Mouse (Mus musculus) spleen, postnatal 10 days (tissue): ENCODE measurements around the gene Ccdc78.
"Not testable (repeated sequence)": the region's sequence is repeated elsewhere in the genome, so short reads cannot be mapped to it uniquely, and the experiment has no call there.

Experiments used
- DNase-seq, 2 experiments: peaks; one replicate each; pipeline ENCODE4 v3.0.0; 2021 to 2022; ENCODE audit warnings: low spot score in 2 of 2

Ccdc78 gene

DNA sequence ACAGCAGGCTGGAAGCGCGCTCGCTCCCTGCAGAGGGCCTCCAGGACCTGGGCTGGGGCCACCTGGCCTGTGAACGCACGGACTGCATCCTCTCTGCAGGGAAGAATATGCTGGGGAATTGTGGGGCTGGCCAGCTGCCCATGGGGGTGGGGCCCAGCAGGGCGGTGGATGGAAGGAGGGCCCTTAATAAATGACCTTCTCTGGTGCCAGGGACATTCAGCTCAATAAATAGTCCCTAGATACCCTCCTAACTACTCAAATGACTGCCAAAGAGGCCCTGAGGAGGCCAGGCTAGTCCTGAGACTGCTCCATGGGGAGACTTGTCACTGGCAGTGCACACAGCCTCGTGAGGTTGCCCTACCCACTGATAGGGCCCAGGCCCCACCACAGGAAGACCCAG lies 3.3 kb upstream of the Ccdc78 start:
- no peak for DNase-seq

DNA sequence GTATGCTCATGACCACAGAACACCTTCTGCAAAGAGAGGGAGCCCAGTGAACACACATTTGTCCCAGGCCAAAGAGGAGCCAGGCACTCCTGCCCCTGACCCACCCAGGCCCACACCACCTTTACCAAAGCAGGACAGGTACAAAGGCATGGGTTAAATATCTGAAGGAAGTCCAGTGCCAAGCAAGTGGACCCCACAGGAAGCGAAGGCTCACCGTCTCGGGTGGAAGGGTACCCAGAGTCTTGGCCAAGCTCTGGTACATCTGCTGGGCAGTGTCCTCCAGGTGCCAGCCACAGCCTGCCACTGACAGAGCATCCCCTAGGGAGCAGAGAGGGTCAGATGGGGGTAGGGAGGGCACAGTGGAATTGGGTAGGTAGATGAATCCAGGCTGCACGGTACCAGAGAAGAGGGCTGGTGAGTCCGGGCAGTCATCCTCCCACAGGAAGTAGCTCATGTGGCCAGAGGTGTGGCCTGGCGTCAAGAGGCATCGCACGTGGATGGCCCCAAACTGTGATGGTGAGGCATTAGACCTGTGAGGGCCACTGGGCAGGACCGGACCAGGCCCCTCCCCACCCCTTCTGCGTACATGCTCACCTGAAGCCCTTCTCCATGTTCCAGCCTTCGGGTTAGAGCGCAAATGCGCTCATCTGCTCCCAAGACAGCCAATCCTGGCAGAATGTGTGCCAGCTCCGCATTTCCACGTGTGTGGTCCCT lies 2.4 kb upstream of the Ccdc78 start:
- peak in 1 of 2 experiments; percentile 13 for DNase-seq

GRCm38 (mm10) chr17:25785281-25785745 lies 1.1 kb upstream of the Ccdc78 start, which contains the start of gene Haghl:
TSS of gene Haghl (minus strand) at chr17:25785673.
- peak; percentile 92 to 97 for DNase-seq

GRCm38 (mm10) chr17:25786781-25787504 lies 563 bp downstream of the Ccdc78 start:
- no peak for DNase-seq

- DNase-seq: no peak
Measured at GRCm38 (mm10) chr17:25791320-25791842, 5.0 kb downstream of the Ccdc78 start.

- DNase-seq: peak; percentile 89 to 90
Measured at GRCm38 (mm10) chr17:25791843-25792527, 5.6 kb downstream of the Ccdc78 start.

DNA sequence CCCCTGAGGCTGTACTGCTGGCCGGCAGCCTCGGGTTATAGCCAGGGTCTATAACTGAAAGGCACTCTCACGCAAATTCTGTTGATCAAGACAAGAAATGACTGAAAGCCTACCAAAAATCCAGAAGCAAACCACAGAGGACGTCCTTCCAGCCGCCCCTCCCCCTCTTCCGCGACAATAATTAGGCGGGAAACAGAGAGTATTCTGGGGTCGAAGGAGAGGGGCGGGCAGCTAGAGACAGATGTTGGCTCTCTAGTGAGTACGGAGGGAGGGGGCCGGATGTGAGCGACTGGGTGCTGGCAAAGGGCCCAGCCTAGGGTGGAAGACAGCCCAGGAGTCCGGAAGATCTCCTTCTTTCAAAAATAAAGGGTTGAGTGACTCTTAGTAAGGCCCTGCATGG lies 6.2 kb downstream of the Ccdc78 start, which contains the start of gene Fam173a:
Gene Fam173a, minus strand, starts transcription at position 287 of the 400 bp plus-strand sequence.
- peak in 1 of 2 experiments; percentile 83 for DNase-seq

DNA sequence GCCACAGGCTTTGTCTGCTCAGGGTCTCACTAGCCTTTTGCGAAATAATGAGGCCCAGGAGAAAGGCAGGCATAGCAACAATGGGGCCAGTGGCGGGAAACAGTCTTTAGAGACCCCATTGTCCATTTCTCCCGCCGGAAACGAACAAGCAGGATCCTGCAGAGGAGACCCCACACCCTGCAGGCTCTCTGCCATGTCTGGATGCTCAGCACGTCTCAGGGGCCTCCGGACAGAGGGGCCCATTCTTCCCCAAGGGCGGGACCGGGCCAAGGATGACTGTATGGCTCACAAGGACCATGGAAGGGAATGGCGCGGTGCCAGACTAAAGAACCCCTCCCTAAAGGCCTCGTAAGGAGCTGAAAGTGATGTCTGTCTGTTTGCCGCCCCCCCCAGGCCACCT lies 7.8 kb downstream of the Ccdc78 start:
- no peak for DNase-seq

DNA sequence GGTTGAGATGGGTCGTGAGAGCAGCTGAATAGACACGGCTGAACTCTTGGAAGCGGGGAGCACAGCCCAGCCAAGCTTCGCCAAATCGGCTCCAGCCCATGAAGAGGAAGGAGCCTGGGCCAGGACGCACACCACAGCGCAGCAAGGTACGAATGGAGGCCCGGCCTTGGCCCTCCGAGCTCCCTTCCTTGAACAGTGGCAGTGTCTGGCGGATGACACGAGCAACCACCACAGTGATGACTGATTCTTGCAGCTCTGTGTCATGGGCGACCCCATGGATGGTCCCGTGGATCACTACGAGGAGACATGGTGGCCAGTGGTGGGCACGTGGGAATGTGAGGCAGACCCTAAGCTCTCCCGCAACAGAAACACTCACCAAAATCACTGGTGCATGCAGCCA lies 8.6 kb downstream of the Ccdc78 start:
- no peak for DNase-seq

DNA sequence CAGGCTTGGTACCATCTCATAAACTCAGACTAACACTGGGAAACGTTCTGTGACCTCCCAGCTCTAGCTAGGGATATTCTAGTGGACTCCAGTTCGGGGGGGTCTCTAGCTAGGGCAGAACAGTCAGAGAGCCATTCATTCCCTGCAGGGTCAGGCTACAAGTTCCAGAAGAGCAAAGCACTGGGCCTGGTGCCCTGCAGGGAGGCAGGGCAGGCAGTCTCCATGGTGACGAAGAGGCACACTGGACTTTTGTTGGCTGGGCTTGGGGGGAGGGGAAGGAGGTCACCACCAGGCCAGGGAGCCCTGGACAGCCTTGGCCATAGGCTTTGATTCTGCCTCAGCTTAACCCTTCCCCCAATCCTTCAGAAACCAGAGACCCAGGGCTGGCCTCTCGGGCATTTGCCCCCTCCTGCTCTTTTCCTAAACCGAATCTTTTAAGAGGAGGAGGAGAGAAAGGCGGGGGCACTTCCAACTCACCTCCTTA lies 9.3 kb downstream of the Ccdc78 start, which contains the start of gene AC134908.4:
Gene AC134908.4, minus strand, starts transcription at position 51 of the 484 bp plus-strand sequence.
- no peak for DNase-seq

GRCm38 (mm10) chr17:25796211-25796771 lies 9.9 kb downstream of the Ccdc78 start:
- DNase-seq: peak; percentile 46

DNA sequence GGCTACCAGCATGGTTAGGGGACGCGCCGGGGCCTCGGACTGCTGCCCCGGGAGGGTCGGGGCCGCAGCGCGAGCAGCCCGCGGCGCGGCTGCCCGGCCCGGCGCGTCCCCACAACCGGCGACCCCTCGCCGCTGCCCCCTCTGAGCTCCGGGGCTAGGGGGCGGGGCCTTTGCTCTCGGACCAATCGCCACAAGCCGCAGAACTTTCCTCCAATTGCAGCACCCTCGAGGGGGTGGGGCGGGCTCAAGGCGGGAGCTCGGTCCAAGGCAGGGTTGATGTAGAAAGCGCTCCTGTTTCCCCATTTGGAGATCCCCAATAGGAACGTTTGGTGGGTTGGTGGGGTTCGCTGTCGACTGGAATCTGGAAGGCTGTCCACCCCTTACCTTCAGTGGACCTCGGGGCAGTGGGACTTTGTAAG lies 10.6 kb downstream of the Ccdc78 start, which contains the start of gene Metrn:
Gene Metrn, minus strand, starts transcription at position 186 of the 419 bp plus-strand sequence.
- peak; percentile 78 to 93 for DNase-seq

DNA sequence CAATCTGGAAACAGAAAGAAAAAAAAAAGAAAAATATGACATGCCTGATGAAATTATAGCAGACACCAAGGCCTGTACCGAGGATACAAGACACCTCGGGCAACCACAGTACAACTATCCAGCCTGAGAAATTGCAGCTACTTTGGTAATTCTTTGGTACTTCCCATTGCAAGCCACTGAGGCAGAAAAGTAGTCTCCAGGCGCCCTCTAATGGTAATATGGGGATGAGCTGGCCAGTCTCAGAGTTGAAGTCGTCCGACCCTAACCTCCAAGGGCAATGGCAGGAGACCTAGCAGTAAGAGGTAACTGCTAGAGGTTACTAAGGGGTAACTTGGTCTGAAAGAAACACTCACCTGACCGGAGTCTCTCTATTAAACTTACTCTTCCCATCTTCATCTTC lies 14.6 kb downstream of the Ccdc78 start:
- peak; percentile 47 to 69 for DNase-seq

DNA sequence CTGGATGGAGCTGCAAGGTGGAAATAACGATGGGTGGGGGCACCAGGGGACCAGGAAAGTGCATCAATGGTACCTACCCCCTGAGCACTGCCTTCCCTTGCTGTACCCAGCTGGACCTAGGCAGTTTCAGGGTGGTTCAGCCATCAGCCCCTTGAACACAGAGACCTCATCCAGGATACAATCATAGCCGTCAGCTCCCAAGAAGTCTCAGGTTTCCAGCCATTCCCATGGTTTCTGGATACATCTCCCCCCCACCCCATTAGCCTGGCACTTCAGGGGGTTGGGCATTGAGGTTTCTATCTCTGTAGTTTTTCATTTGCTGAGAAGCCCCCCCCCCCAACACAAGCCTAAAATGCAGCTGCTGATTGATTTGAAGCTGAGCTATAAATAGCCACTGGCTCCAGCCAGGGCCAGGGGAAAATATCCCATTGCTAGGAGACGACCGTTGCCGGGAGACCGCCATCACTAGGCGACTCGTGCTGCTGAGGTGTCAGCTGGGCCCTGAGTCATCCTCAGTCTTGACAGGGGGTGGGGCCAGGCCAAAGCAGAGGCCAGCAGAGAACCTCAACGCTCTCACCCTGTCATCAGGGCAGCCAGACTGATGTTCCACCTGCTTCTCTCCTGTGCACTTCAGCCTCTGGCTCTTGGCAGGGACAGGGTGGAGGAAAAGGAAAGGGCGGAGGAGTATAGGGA lies 16.6 kb downstream of the Ccdc78 start:
- no peak for DNase-seq

DNA sequence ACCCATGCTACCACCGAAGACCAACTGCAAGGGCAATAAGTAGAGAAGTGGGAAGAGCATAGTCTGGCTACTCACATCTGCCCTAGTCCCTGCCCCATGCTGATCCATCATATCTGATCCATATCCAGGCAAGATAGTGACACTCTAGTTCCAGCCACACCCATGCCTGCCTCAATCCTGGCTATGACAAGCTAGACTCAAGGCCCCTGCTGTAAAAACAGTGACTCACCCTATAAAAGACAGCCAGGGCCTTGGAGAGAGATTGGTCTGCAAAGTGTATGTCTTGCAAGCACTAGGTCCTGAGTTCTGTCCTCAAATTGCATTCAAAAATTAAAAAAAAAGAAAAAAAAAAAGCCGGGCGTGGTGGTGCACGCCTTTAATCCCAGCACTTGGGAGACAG lies 20.1 kb downstream of the Ccdc78 start:
- no peak for DNase-seq

GRCm38 (mm10) chr17:25807452-25807851 lies 21.1 kb downstream of the Ccdc78 start:
- DNase-seq: not testable (repeated sequence)

- DNase-seq: no peak
Measured at GRCm38 (mm10) chr17:25808028-25808427, 21.6 kb downstream of the Ccdc78 start.

DNA sequence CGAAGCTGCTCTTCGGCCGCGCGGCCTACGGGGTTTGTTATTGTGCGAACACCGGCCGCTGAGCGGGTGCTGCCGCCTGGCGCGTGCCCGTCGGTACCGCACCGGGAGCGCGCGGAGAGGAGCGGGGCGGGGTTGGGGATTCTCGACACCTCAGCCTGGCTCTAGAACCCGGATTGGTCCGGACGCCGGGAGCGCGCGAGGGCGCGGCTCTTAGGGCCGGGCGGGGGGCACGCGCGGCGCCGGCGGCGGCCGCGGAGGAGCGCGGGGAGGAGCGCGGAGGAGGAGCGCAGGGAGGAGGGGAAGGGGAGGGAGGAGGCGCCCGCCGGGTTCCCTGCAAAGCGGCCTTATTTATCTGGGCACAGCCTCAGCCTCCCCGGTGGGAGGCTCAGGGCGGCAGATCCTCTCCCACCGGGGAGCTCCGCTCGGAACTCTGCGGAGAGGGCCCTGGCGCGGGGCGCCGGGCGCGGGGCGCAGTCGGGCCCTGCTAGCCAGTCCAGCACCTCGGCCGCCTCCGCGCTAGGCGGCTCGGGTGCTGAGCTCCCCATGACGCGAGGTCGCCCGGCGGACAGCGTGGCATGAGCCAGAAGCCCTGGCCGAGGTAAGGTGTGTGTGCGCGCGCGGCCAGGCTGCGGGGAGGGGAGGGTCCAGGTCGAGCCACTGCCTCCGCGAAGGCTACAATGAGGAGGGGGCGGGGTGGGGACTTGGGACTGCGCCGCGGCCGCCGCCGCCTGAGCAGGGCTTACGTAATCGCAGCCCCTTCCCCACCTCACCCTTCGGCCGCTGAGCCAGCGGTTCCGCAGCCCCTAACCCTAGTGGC lies 22.6 kb downstream of the Ccdc78 start, which contains the start of gene Fbxl16:
Gene Fbxl16, plus strand, starts transcription at position 297 of the 817 bp plus-strand sequence.
- DNase-seq: no peak

DNA sequence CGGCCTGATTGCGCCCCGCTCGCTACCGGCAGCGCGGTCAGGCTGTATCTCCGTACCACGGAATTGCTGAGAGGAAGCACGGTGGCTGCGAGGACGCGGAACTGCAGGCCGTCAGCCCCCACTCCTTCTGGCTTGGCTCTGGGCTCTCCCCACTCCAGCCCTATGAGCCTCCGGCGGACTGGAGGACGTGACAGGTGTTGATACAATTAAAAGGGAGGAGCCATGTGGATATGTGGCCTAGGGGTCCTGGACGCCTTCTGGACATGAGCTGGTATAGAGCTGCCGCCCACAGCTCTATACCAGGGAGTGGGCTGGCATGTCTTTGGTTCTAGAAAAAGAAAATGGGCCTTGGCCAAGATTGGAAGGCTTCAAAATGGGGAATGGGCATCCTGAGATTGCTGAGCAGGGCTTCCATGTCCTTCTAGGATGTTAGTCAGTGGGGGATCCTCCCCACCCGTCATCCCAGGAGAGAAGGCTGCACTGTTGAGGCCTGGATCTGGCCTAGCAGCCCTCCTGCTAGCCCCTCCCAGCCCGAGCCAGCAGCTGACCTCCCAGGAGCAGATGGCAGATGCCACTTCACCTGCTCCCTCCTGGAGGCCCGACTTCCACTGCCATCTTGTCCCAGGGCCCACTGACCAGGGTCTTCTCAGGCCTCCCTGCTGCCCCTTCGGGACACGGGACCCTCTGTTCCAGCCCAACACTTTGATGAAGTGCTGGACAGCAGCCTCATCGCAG lies 23.4 kb downstream of the Ccdc78 start:
- DNase-seq: no peak
